25 mouse cellular contexts compared by ENCODE assay signal in genomic region chr9:24538159-24538558, GRCm38 (mm10). TPM values are rescaled to one million over a fixed set of nuclear protein-coding genes. Genes with fewer than 3 reads are reported as not detected.
A peak's percentile ranks its signal among the peaks of the same experiment; 100 is the strongest.
DNase-seq lines count a peak whose midpoint lies in the region; ATAC-seq and TF ChIP-seq lines count a peak whose summit lies in the region.
"Had no signal": no experiment of that assay in that cellular context is flagged by ENCODE, and none has a peak within 500 bp of the region (broad histone marks: within the 10 kb centered on the region; RNA-seq: fewer than 3 reads in every experiment).

No protein-coding gene starts in this region.

- 36% methylated on average over 2 of the region's 2 CpGs for WGBS in heart, postnatal 0 days

- no peaks in the 10 kb centered on the region for H3K79me2 ChIP-seq in CH12.LX (replicated peaks; ENCODE audit: control insufficient read depth, extremely low read depth, insufficient read depth, poor library complexity, severe bottlenecking)

- no peak for TF ChIP-seq EP300 in heart, postnatal 0 days (IDR thresholded peaks at IDR 0.05; ENCODE audit: low read depth)
- no peak for TF ChIP-seq EP300 in CH12.LX (IDR thresholded peaks at IDR 0.05; ENCODE audit: low read length)

- no peaks in the 10 kb centered on the region for H3K27me3 ChIP-seq in heart, postnatal 0 days (ENCODE audit: control insufficient read depth, insufficient read depth, low read length)
- no peaks in the 10 kb centered on the region for H3K27me3 ChIP-seq in CH12.LX (replicated peaks)
- H3K27me3 ChIP-seq: forebrain, embryonic 13.5 days; limb, embryonic 12.5 days; liver, embryonic 12.5 days; lung, embryonic 15.5 days had no signal

- no peak overlapping the region for H3K4me3 ChIP-seq in heart, postnatal 0 days (ENCODE audit: low read depth, low read length)
- no peak overlapping the region for H3K4me3 ChIP-seq in left cerebral cortex, adult 2 months
- no peak overlapping the region for H3K4me3 ChIP-seq in CH12.LX (replicated peaks in 1 of 3; ENCODE audit: low read depth in 2 of 3, low read length in 2 of 3, poor library complexity in 1 of 3)
- H3K4me3 ChIP-seq: forebrain, embryonic 13.5 days; limb, embryonic 12.5 days; liver, embryonic 12.5 days; lung, embryonic 15.5 days; myocyte had no signal

- TF ChIP-seq CTCF in heart, postnatal 0 days (IDR thresholded peaks at IDR 0.05; ENCODE audit: low read depth), result peak; percentile 31; the same call in 1 of the 2 replicates
- peak; percentile 56 for TF ChIP-seq CTCF in left cerebral cortex, adult 2 months (IDR thresholded peaks at IDR 0.05)
- peak in 1 of 2 experiments; percentile 48; a peak in 1 of 4 replicates for TF ChIP-seq CTCF in CH12.LX (conservative IDR thresholded peaks at IDR 0.05 in 1 of 2, IDR thresholded peaks at IDR 0.05 in 1 of 2; ENCODE audit: low read depth in 2 of 2, low read length in 2 of 2)

- in situ Hi-C loops in CH12.LX (cut with MboI; ENCODE audit: low pct_ligation_motif_present, low pct_unique_long_range_greater_than_20kb, low sequenced_read_pairs), result no loop called here

- dilution Hi-C loops in CH12.LX (cut with MboI; ENCODE audit: extremely low pct_ligation_motif_present, extremely low pct_unique_long_range_greater_than_20kb, low sequenced_read_pairs), result no loop called here

- H3K4me1 ChIP-seq in heart, postnatal 0 days (ENCODE audit: control insufficient read depth, insufficient read depth), result no peaks in the 10 kb centered on the region
- H3K4me1 ChIP-seq in CH12.LX (ENCODE audit: control insufficient read depth in 1 of 2, insufficient read depth in 2 of 2), result no peaks in the 10 kb centered on the region
- H3K4me1 ChIP-seq: forebrain, embryonic 13.5 days; limb, embryonic 12.5 days; liver, embryonic 12.5 days; lung, embryonic 15.5 days had no signal

- no peak for TF ChIP-seq POLR2A in CH12.LX (IDR thresholded peaks at IDR 0.05; ENCODE audit: low read depth, low read length)

- intact Hi-C loops in left cerebral cortex, adult 2 months (cut with DNase I), result loop anchor here (5.0 kb wide), 1 partner anchor 159 kb away; the partner anchor contains the start of gene Dpy19l2
- intact Hi-C loops in left cerebral cortex, postnatal 10 days (cut with DNase I), result loop anchor here (5.0 kb wide), 1 partner anchor 504 kb away; no protein-coding TSS in a partner anchor

- H3K9ac ChIP-seq in heart, postnatal 0 days (replicated peaks; ENCODE audit: low read depth, low read length), result no peak overlapping the region
- no peak overlapping the region for H3K9ac ChIP-seq in CH12.LX (ENCODE audit: insufficient read depth, low read depth)
- H3K9ac ChIP-seq: forebrain, embryonic 13.5 days; limb, embryonic 12.5 days; liver, embryonic 12.5 days; lung, embryonic 15.5 days had no signal

- no peak overlapping the region for H3K4me2 ChIP-seq in heart, postnatal 0 days (ENCODE audit: low read depth, low read length)
- no peak overlapping the region for H3K4me2 ChIP-seq in CH12.LX (ENCODE audit: insufficient read depth, low read depth, poor library complexity, severe bottlenecking)
- H3K4me2 ChIP-seq: forebrain, embryonic 13.5 days; heart, embryonic 11.5 days; limb, embryonic 12.5 days; liver, embryonic 12.5 days; lung, embryonic 15.5 days; midbrain, embryonic 11.5 days had no signal

- ATAC-seq in heart, postnatal 0 days (ENCODE audit: insufficient read depth, low read depth), result no peak
- ATAC-seq: CD4-positive, CD25-positive, alpha-beta regulatory T cell, adult 4 months; forebrain, embryonic 13.5 days; liver, embryonic 12.5 days had no signal

- peak; percentile 5 for DNase-seq in heart, postnatal 0 days (ENCODE audit: low spot score)
- no peak for DNase-seq in heart, postnatal 4 days
- DNase-seq in left cerebral cortex, adult 2 months (ENCODE audit: extremely low spot score in 1 of 2, low spot score in 2 of 2), result no peak
- no peak for DNase-seq in left cerebral cortex, postnatal 10 days (ENCODE audit: extremely low spot score in 1 of 2, low spot score in 2 of 2)
- DNase-seq in CH12.LX (ENCODE audit: extremely low read depth), result no peak
- peak; percentile 29 for DNase-seq in NIH3T3 (ENCODE audit: low read depth)
- no peak for DNase-seq in frontal cortex, postnatal 25 days (ENCODE audit: low spot score in 2 of 2)
- DNase-seq in cerebellum, adult 9-10 months, result no peak
- DNase-seq: cerebellum, adult 8-10 months; heart, postnatal 14 days; kidney, adult 8-10 months; kidney, postnatal 36 days; layer of hippocampus, adult 9-11 months; right cerebral cortex, postnatal 14 days; spleen, adult 18-20 months had no signal

- no peaks in the 10 kb centered on the region for H3K36me3 ChIP-seq in heart, postnatal 0 days (replicated peaks; ENCODE audit: control insufficient read depth, insufficient read depth, low read length)
- no peaks in the 10 kb centered on the region for H3K36me3 ChIP-seq in CH12.LX (replicated peaks in 1 of 2; ENCODE audit: control insufficient read depth in 1 of 2, insufficient read depth in 1 of 2, low read length in 1 of 2)
- H3K36me3 ChIP-seq: G1E; limb, embryonic 12.5 days; liver, embryonic 12.5 days; lung, embryonic 15.5 days had no signal

- H3K27ac ChIP-seq in heart, postnatal 0 days (ENCODE audit: low read depth), result no peak overlapping the region
- H3K27ac ChIP-seq in left cerebral cortex, adult 2 months, result no peak overlapping the region
- H3K27ac ChIP-seq in CH12.LX (ENCODE audit: insufficient read depth, low read depth), result no peak overlapping the region
- H3K27ac ChIP-seq: forebrain, embryonic 13.5 days; limb, embryonic 12.5 days; liver, embryonic 12.5 days; lung, embryonic 15.5 days; macrophage had no signal

- no peaks in the 10 kb centered on the region for H3K9me3 ChIP-seq in heart, postnatal 0 days (replicated peaks; ENCODE audit: control insufficient read depth, low read length)
- no peaks in the 10 kb centered on the region for H3K9me3 ChIP-seq in CH12.LX (replicated peaks; ENCODE audit: low read length)
- H3K9me3 ChIP-seq: forebrain, embryonic 13.5 days; G1E; limb, embryonic 12.5 days; liver, embryonic 12.5 days; lung, embryonic 15.5 days had no signal

- peak; percentile 47 for TF ChIP-seq RAD21 in CH12.LX (IDR thresholded peaks at IDR 0.05; ENCODE audit: low read depth, low read length)

TF ChIP-seq in CH12.LX, 34 proteins besides CTCF, POLR2A, EP300 and RAD21:
- TF ChIP-seq ZKSCAN1 (IDR thresholded peaks at IDR 0.05; ENCODE audit: borderline replicate concordance, low read depth, low read length) (no peak), JUN (IDR thresholded peaks at IDR 0.05; ENCODE audit: insufficient read depth, low read depth, low read length) (no peak), IRF4 (IDR thresholded peaks at IDR 0.05; ENCODE audit: low read depth, low read length) (no peak), ETS1 (conservative IDR thresholded peaks at IDR 0.05; ENCODE audit: low read depth, low read length) (no peak), SMC3 (IDR thresholded peaks at IDR 0.05; ENCODE audit: low read depth, low read length) (peak; percentile 14; the same call in 1 of the 2 replicates)

RNA-seq across cellular contexts. Expression of gene Dpy19l1, which starts 35.2 kb away (rescaled TPM):
- total RNA-seq in heart, postnatal 0 days (2014; rRNA removed; ENCODE audit: low replicate concordance), result 15.2 and 37.4 TPM in 2 replicates
- 3.9 and 4.0 TPM in 2 replicates for polyA plus RNA-seq in heart, postnatal 0 days (2015; fragmentation: Nextera tagmentation; extraction: Ambion mirVana)
- total RNA-seq in heart, postnatal 4 days (2021), result 10 to 100 TPM; 19.3 to 20.0 TPM
- total RNA-seq in left cerebral cortex, adult 2 months (2021), result 10 to 100 TPM; 74.8 to 79.6 TPM
- 10 to 100 TPM; 44.1 to 44.3 TPM for total RNA-seq in left cerebral cortex, postnatal 10 days (2021)
- total RNA-seq in CH12.LX (2012; rRNA removed) (21.2 and 27.4 TPM in 2 replicates), CH12.LX (2014; rRNA removed) (44.1 and 48.2 TPM in 2 replicates)
- 23.4 and 26.3 TPM in 2 replicates for polyA plus RNA-seq in CH12.LX (2012; ENCODE audit: insufficient read length, low read depth)

Comparison
In these comparisons a context has a peak if more than half of its experiments do, and no peak if none do; other contexts are left out.
1. DNase-seq: peak in heart, postnatal 0 days (single experiment) and NIH3T3 (single experiment); none in heart, postnatal 4 days (single experiment), left cerebral cortex, adult 2 months (0 of 2), left cerebral cortex, postnatal 10 days (0 of 2), CH12.LX (single experiment), frontal cortex, postnatal 25 days (0 of 2) and cerebellum, adult 9-10 months (single experiment).